Mouse (Mus musculus) heart, postnatal 0 days (tissue): ENCODE results near the gene Fam45a. TPM values are rescaled to one million over a fixed set of nuclear protein-coding genes. Genes with fewer than 3 reads are reported as not detected.
A peak's percentile ranks its signal among the peaks of the same experiment; 100 is the strongest.

Source experiments
- ATAC-seq: fragments of 200-750 bp; cut with Nextera tagmentation; 2 replicates; pipeline ENCODE4 v1.8.0; 2017; ENCODE audit warnings: low read depth, moderate number of reproducible peaks, moderate library complexity; ENCODE audit not compliant: insufficient read depth
- DNase-seq: peaks from one replicate; pipeline ENCODE4 v3.0.0-alpha.2; 2016; ENCODE audit warnings: low spot score
- H3K27ac ChIP-seq: fragments of 300-500 bp; sonication (generic); 2 replicates; pipeline ENCODE4 v1.5.1; 2014; ENCODE audit warnings: low read depth, mild to moderate bottlenecking
- H3K27me3 ChIP-seq: fragments of 300-500 bp; sonication (generic); 2 replicates; pipeline ENCODE4 v1.6.1; 2014; ENCODE audit warnings: low read length, mixed read lengths; ENCODE audit not compliant: control insufficient read depth, insufficient read depth
- H3K36me3 ChIP-seq: fragments of 300-500 bp; sonication (generic); replicated peaks from 2 replicates; pipeline ENCODE4 v1.6.1; 2014; ENCODE audit warnings: low read length, mixed read lengths; ENCODE audit not compliant: control insufficient read depth, insufficient read depth
- H3K4me1 ChIP-seq: fragments of 300-500 bp; sonication (generic); 2 replicates; pipeline ENCODE4 v1.6.1; 2014; ENCODE audit warnings: antibody characterized with exemption; ENCODE audit not compliant: control insufficient read depth, insufficient read depth
- H3K4me2 ChIP-seq: fragments of 300-500 bp; sonication (generic); 2 replicates; pipeline ENCODE4 v1.6.1; 2014; ENCODE audit warnings: low read depth, mild to moderate bottlenecking, low read length, moderate library complexity
- H3K4me3 ChIP-seq: fragments of 300-500 bp; sonication (generic); 2 replicates; pipeline ENCODE4 v1.5.1; 2014; ENCODE audit warnings: low read depth, low read length
- H3K9ac ChIP-seq: fragments of 300-500 bp; sonication (generic); replicated peaks from 2 replicates; pipeline ENCODE4 v1.6.1; 2014; ENCODE audit warnings: low read depth, low read length, mixed read lengths
- H3K9me3 ChIP-seq: fragments of 300-500 bp; sonication (generic); replicated peaks from 2 replicates; pipeline ENCODE4 v1.6.1; 2016; ENCODE audit warnings: low read length; ENCODE audit not compliant: control insufficient read depth
- CTCF ChIP-seq: IDR thresholded peaks from 2 replicates; pipeline ENCODE4 v1.5.1; 2016; ENCODE audit warnings: antibody characterized with exemption, control low read depth, low read depth
- EP300 ChIP-seq: IDR thresholded peaks from 2 replicates; pipeline ENCODE4 v1.6.1; 2016; ENCODE audit warnings: antibody characterized with exemption, low read depth
- WGBS: fragments of 180-500 bp; shearing (Covaris S2); extraction: QIAGEN DNeasy Blood & Tissue Kit; methylation state at CpG from one replicate; pipeline ENCODE4 v1.1.7; 2014; 5-methylcytosine and 5-hydroxymethylcytosine counted together
- polyA plus RNA-seq: library from polyadenylated mRNA; unstranded; fragments of >200 nt; fragmentation: Nextera tagmentation; extraction: Ambion mirVana; gene quantifications from 2 replicates; pipeline ENCODE4 v1.2.1, GENCODE M21; 2015
- total RNA-seq: library from RNA; depleted of rRNA; stranded (reverse); fragments of >200 nt; gene quantifications from 2 replicates; pipeline ENCODE4 v1.2.3, GENCODE M21; 2014; ENCODE audit warnings: low replicate concordance

The Fam45a gene
- total and polyA plus RNA-seq, 2 experiments from 2014 or later = 15.0 to 23.0 TPM

DNA sequence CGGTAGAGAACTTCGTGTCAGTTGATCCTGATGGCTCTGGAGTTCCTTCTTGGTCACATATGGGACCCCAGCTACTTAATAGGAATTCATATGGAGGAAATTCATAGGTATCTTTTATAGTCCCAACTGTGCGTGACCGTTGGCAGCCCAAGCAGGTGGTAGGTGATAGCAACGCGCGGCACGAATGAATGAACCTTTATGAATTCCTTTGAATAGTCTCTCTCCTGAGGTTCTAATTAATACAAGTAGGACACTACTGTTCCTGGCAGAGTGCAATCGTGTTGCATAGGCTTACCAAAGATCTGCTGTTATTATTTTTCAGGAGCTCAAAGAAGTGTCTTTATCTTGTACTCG is 628 bp downstream of the Fam45a start:
- Histone ChIP-seq H3K9me3 (no peaks in the 10 kb centered on the region), H3K9ac (peak overlapping the region; percentile 65), H3K27ac (peak overlapping the region; percentile 63; the same call in 1 of the 2 replicates), H3K36me3 (peaks cover 21% of the 10 kb centered on the region), H3K4me1 (peaks cover 4% of the 10 kb centered on the region), H3K4me2 (peak overlapping the region; percentile 86), H3K4me3 (peak overlapping the region; percentile 77), H3K27me3 (no peaks in the 10 kb centered on the region)
- WGBS = 16% methylated on average over 10 of the region's 10 CpGs
- ATAC-seq = no peak
- no peak for DNase-seq
- TF ChIP-seq EP300 = no peak
- TF ChIP-seq CTCF = no peak

DNA sequence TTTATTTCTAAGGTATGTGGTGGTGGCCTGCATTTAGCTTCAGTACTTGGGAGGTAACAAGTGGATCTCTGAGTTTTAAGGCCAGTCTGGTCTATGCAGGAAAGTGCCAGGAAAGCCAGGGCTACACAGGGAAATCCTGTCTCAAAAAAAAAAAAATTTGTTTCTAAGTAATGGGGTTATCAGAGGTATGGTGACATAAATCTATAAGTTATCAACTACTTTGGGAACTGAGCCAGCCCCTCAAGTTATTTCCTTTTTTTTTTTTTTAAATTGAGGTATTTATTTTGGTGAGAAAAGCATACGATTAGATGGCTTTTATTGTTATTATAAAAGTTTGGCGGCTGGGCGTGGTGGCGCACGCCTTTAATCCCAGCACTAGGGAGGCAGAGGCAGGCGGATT is 1.7 kb downstream of the Fam45a start:
- Histone ChIP-seq H3K9ac (no peak overlapping the region), H3K4me2 (no peak overlapping the region), H3K4me1 (peaks cover 4% of the 10 kb centered on the region), H3K9me3 (no peaks in the 10 kb centered on the region), H3K27me3 (no peaks in the 10 kb centered on the region), H3K27ac (no peak overlapping the region), H3K36me3 (peaks cover 23% of the 10 kb centered on the region), H3K4me3 (no peak overlapping the region)
- 89% methylated on average over 6 of the region's 6 CpGs for WGBS
- no peak for ATAC-seq
- TF ChIP-seq CTCF (no peak), EP300 (no peak)
- no peak for DNase-seq

DNA sequence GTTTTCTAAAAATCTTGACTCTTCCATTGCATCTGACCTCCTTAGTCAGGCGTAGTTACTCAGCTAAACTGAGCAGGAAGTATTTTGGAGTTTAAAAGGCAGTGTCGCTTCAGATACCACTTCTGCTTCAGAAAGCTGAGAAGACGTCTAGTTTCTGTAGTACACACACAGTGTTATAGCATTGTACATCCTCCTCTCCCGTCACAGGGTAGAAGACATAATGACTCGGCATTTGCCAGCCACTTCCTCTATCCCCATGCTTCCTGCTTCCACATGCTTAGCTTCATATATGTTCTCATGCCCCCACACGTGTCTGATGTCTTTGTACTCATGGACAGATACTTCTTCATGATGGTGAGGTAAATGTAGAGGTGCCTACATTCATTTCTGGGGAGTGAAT is 7.3 kb downstream of the Fam45a start:
- no peaks in the 10 kb centered on the region for H3K27me3 ChIP-seq
- ATAC-seq = no peak
- no peak overlapping the region for H3K4me2 ChIP-seq
- no peak overlapping the region for H3K9ac ChIP-seq
- no peak for DNase-seq
- H3K9me3 ChIP-seq = no peaks in the 10 kb centered on the region
- WGBS = 80% methylated on average over 6 of the region's 6 CpGs
- H3K27ac ChIP-seq = no peak overlapping the region
- no peak overlapping the region for H3K4me3 ChIP-seq
- peaks cover 72% of the 10 kb centered on the region for H3K36me3 ChIP-seq
- no peak for TF ChIP-seq CTCF
- TF ChIP-seq EP300 = no peak
- no peaks in the 10 kb centered on the region for H3K4me1 ChIP-seq

DNA sequence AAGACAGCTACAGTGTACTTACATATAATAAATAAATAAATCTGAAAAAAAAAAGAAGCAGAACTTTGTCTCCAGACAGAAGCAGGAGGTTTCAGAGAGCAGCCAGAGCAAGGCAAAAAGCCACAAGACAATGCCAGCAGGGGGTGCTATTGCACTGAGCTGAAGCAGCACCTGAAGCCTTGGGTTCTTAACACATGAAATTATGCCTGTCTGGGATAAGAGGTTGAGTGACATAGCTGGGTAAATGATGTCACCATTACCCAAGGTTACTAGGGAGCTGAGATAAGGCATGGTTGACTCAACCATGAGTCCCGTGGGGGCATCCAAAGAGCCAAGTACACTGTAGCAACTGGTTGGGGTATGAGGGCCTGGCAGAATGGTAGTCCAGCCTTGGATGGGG is 26.4 kb downstream of the Fam45a start:
- peak; percentile 75 for ATAC-seq

DNA sequence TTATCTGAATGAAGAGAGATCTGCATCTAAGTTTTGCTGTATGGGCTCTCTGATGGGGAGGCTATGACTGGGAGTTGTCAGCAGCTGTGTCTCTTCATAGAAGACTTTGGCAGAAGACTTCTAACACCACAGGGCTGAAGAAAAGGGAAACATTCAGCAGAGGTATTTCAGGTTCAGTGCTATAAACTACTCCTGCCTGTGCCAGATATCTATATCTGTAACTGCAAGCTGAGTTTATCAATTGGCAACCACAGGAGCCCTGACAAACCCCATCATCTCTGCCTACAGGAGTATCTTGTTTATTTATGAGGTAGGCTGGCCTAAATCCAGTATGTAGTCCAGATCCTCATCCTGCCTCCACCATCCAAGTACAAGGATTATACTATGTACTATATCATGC is 31.9 kb downstream of the Fam45a start:
- H3K9ac ChIP-seq = no peak overlapping the region
- H3K9me3 ChIP-seq = no peaks in the 10 kb centered on the region
- peaks cover 13% of the 10 kb centered on the region; the same call in 1 of the 2 replicates for H3K36me3 ChIP-seq
- no peak for TF ChIP-seq CTCF
- no peak for TF ChIP-seq EP300
- DNase-seq = no peak
- no peak overlapping the region for H3K4me2 ChIP-seq
- H3K27me3 ChIP-seq = no peaks in the 10 kb centered on the region
- ATAC-seq = no peak
- H3K4me1 ChIP-seq = no peaks in the 10 kb centered on the region
- H3K4me3 ChIP-seq = no peak overlapping the region
- H3K27ac ChIP-seq = no peak overlapping the region

More for the DNA sequence above, 26.4 kb downstream of the Fam45a start:
- TF ChIP-seq CTCF = peak; percentile 66
- no peak for TF ChIP-seq EP300
- Histone ChIP-seq H3K9ac (no peak overlapping the region), H3K4me3 (no peak overlapping the region), H3K4me1 (no peaks in the 10 kb centered on the region), H3K36me3 (peaks cover 57% of the 10 kb centered on the region), H3K9me3 (no peaks in the 10 kb centered on the region), H3K27ac (no peak overlapping the region), H3K4me2 (no peak overlapping the region), H3K27me3 (no peaks in the 10 kb centered on the region)
- WGBS = 30% methylated on average over 1 of the region's 1 CpGs
- peak; percentile 66 for DNase-seq

DNA sequence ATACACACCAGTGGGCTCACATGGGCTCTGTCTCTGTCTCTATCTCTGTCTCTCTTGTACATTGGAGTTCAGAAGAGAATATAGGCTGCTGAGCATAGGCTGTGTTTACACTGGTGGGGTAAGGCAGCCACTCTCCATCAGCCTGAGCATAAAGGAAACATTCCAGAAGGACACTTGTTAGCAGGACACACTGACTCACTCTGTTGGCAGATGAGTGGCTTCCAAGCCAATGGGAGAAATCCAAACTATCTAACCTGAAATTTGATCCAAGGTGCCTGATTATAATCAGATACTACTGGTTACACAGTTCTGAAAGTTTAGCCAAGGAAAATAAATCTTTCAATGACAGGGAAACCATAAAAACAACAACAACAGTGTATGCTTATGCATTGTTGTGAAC is 34.3 kb downstream of the Fam45a start:
- no peak for DNase-seq
- no peaks in the 10 kb centered on the region for H3K27me3 ChIP-seq

More for the DNA sequence above, 34.3 kb downstream of the Fam45a start:
- no peak overlapping the region for H3K4me3 ChIP-seq
- H3K9ac ChIP-seq = no peak overlapping the region
- no peak for ATAC-seq
- H3K27ac ChIP-seq = no peak overlapping the region
- TF ChIP-seq EP300 (no peak), CTCF (no peak)
- H3K9me3 ChIP-seq = no peaks in the 10 kb centered on the region
- H3K36me3 ChIP-seq = peaks cover 9% of the 10 kb centered on the region; the same call in 1 of the 2 replicates
- H3K4me2 ChIP-seq = no peak overlapping the region
- no peaks in the 10 kb centered on the region for H3K4me1 ChIP-seq
